Mouse (Mus musculus): ENCODE data around the gene Asic2. TPM values are rescaled to one million over a fixed set of nuclear protein-coding genes. Genes with fewer than 3 reads are reported as not detected.

Asic2 gene
- total and polyA plus RNA-seq, 3 experiments, result not detected

DNA sequence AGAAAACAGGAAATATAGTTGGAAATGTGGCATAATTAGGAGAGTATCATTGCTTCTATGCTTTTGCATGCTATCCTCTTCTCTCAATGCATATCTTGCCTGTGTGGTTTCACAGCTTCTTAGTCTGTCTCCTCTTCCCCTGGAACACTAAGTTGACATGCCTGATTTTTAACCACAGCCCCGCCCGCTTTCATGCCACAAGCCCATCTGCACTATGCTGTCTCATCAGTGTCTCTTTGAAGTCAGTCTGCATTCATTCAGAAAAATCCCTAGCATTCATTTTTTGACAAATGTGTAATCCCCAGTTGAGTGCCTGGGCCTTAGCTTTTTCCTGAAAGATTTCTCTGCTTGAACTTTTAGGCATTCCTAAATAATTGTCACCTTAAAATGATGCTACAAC lies 45.2 kb downstream of the Asic2 start:
- Histone ChIP-seq H3K4me3 (ENCODE audit: control insufficient read depth in 1 of 2, insufficient read depth in 1 of 2, low read depth in 2 of 2, low read length in 2 of 2) (no peak overlapping the region), H3K27me3 (ENCODE audit: control insufficient read depth in 1 of 2, insufficient read depth in 2 of 2, low read length in 2 of 2) (no peaks in the 10 kb centered on the region), H3K9ac (ENCODE audit: control insufficient read depth, low read depth, low read length, poor library complexity, severe bottlenecking) (no peak overlapping the region), H3K4me1 (ENCODE audit: control insufficient read depth in 1 of 2, insufficient read depth in 2 of 2, low read length in 2 of 2) (no peaks in the 10 kb centered on the region), H3K9me3 (replicated peaks; ENCODE audit: insufficient read depth, low read length) (no peaks in the 10 kb centered on the region), H3K27ac (ENCODE audit: control insufficient read depth, low read depth, low read length) (no peak overlapping the region), H3K36me3 (ENCODE audit: control insufficient read depth in 1 of 2, insufficient read depth in 2 of 2, low read length in 2 of 2) (no peaks in the 10 kb centered on the region), H3K79me2 (ENCODE audit: control insufficient read depth, insufficient read depth, low read length, poor library complexity) (no peaks in the 10 kb centered on the region)
- DNase-seq (ENCODE audit: low read depth, low spot score), result no peak
- TF ChIP-seq POLR2AphosphoS5 (IDR thresholded peaks at IDR 0.05; ENCODE audit: borderline replicate concordance, low read depth, low read length) (no peak), RCOR1 (IDR thresholded peaks at IDR 0.05; ENCODE audit: low read depth, low read length) (no peak), CTCF (IDR thresholded peaks at IDR 0.05 in 2 of 3, conservative IDR thresholded peaks at IDR 0.05 in 1 of 3; ENCODE audit: control insufficient read depth in 1 of 3, insufficient read depth in 1 of 3, low read depth in 2 of 3, low read length in 3 of 3, poor library complexity in 1 of 3, severe bottlenecking in 1 of 3) (no peak), TCF12 (IDR thresholded peaks at IDR 0.05; ENCODE audit: low read depth, low read length) (no peak), KAT2A (conservative IDR thresholded peaks at IDR 0.05; ENCODE audit: low read depth, low read length) (no peak), SMC3 (IDR thresholded peaks at IDR 0.05; ENCODE audit: low read depth, low read length) (no peak), ZKSCAN1 (IDR thresholded peaks at IDR 0.05; ENCODE audit: low read depth, low read length) (no peak), MAFK (IDR thresholded peaks at IDR 0.05; ENCODE audit: borderline replicate concordance, low read depth, low read length) (no peak), UBTF (IDR thresholded peaks at IDR 0.05; ENCODE audit: borderline replicate concordance, insufficient read depth, low read depth, low read length) (no peak), MXI1 (IDR thresholded peaks at IDR 0.05; ENCODE audit: low read depth, low read length) (no peak), TAL1 (IDR thresholded peaks at IDR 0.05; ENCODE audit: low read length) (no peak), MYB (IDR thresholded peaks at IDR 0.05; ENCODE audit: low read depth, low read length) (no peak), CHD2 (IDR thresholded peaks at IDR 0.05; ENCODE audit: low read length) (no peak), SIN3A (IDR thresholded peaks at IDR 0.05; ENCODE audit: low read length) (no peak), JUND (IDR thresholded peaks at IDR 0.05; ENCODE audit: low read depth, low read length) (no peak)

GRCm38 (mm10) chr11:81915501-81915900 lies 52.8 kb downstream of the Asic2 start:
- no peak overlapping the region for H3K4me3 ChIP-seq (ENCODE audit: control insufficient read depth in 1 of 2, insufficient read depth in 1 of 2, low read depth in 2 of 2, low read length in 2 of 2)
- no peak overlapping the region for H3K27ac ChIP-seq (ENCODE audit: control insufficient read depth, low read depth, low read length)
- no peaks in the 10 kb centered on the region for H3K9me3 ChIP-seq (replicated peaks; ENCODE audit: insufficient read depth, low read length)
- H3K4me1 ChIP-seq (ENCODE audit: control insufficient read depth in 1 of 2, insufficient read depth in 2 of 2, low read length in 2 of 2), result no peaks in the 10 kb centered on the region
- no peak for TF ChIP-seq TCF12 (IDR thresholded peaks at IDR 0.05; ENCODE audit: low read depth, low read length)
- no peak for TF ChIP-seq ZNF384 (IDR thresholded peaks at IDR 0.05; ENCODE audit: low read depth, low read length)
- TF ChIP-seq BHLHE40 (IDR thresholded peaks at IDR 0.05; ENCODE audit: borderline replicate concordance, low read depth, low read length), result no peak
- no peak for TF ChIP-seq CTCF (IDR thresholded peaks at IDR 0.05 in 2 of 3, conservative IDR thresholded peaks at IDR 0.05 in 1 of 3; ENCODE audit: control insufficient read depth in 1 of 3, insufficient read depth in 1 of 3, low read depth in 2 of 3, low read length in 3 of 3, poor library complexity in 1 of 3, severe bottlenecking in 1 of 3)
- no peak for TF ChIP-seq TAL1 (IDR thresholded peaks at IDR 0.05; ENCODE audit: low read length)
- DNase-seq (ENCODE audit: low read depth, low spot score), result no peak
- no peaks in the 10 kb centered on the region for H3K27me3 ChIP-seq (ENCODE audit: control insufficient read depth in 1 of 2, insufficient read depth in 2 of 2, low read length in 2 of 2)
- H3K9ac ChIP-seq (ENCODE audit: control insufficient read depth, low read depth, low read length, poor library complexity, severe bottlenecking), result no peak overlapping the region
- no peaks in the 10 kb centered on the region for H3K36me3 ChIP-seq (ENCODE audit: control insufficient read depth in 1 of 2, insufficient read depth in 2 of 2, low read length in 2 of 2)
- no peaks in the 10 kb centered on the region for H3K79me2 ChIP-seq (ENCODE audit: control insufficient read depth, insufficient read depth, low read length, poor library complexity)
